Mouse (Mus musculus) kidney, adult 2 months (tissue): Measurements from ENCODE around the gene Dab1.

ENCODE experiments used
- CTCF ChIP-seq: fragments of 200-500 bp; conservative IDR thresholded peaks from 2 replicates; pipeline ENCODE4 v1.5.1; 2011; ENCODE audit warnings: low read depth, mild to moderate bottlenecking, control low read depth, low read length, moderate library complexity, mixed read lengths; ENCODE audit not compliant: insufficient read depth, insufficient read length
- POLR2A ChIP-seq: fragments of 200-500 bp; IDR thresholded peaks from one replicate; pipeline ENCODE4 v1.6.1; 2011; ENCODE audit warnings: low read depth, low read length, control low read depth

DNA sequence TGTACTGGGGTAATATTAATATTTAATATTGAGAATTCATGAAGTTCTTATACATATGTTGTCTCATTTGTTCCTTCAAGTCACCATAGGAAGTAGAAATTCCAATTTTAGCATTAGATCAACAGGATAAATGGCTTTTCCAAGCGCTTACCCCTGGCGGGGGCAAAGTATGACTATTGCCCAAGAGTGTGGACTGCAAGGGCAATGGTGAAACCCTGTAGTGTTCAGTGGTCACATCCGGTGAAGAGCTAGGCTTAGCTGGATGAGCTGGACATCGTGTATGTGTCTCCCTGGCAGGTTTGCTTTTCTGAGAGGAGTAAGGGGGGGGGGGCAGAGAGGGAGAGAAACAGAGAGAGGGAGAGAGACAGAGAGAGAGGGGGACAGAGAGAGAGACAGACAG, 819.6 kb downstream of the Dab1 start:
- no peak for TF ChIP-seq POLR2A
- no peak for TF ChIP-seq CTCF
